Mouse (Mus musculus): ENCODE measurements at regions not wholly inside any gene's neighbourhood (a gene's known extent, or its start where the extent isn't known, plus 50 kb on each side); places are given as distances from the start of the nearest gene placed in this dataset.

DNA sequence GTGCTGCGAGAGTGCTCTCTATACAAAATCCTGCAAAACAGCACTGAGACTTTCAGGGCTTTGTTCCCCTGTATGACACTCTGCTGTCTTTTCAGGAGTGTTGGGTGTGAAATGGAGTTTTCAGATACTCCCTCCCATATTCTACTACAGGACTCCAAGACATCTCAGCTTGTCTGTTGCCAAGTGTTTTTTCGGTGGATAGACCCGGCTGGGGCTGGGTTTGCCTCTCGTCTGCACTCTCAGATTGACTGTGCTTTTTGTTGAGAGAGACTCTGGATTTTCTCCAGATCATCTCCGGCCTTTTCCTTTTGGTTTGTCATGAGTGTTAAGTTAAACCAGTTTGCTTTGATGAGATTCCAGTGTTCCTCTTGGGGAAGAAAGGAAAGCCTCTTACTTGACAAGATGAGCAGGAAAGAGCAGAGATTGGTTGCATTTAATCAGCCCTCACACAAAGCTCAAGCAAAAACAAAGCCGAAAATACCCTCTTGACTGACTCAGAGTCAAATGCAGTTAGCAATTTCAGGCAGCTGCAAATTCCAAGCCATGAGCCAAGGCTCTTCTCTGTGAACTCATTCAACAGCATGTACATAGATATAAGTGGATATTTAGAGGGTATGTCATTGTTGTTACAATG is 219.3 kb upstream of the Veph1 start:
- DNase-seq: no peak

- DNase-seq: no peak
Observed at GRCm38 (mm10) chr3:66514587-66514986, 217.9 kb upstream of the Veph1 start.

DNA sequence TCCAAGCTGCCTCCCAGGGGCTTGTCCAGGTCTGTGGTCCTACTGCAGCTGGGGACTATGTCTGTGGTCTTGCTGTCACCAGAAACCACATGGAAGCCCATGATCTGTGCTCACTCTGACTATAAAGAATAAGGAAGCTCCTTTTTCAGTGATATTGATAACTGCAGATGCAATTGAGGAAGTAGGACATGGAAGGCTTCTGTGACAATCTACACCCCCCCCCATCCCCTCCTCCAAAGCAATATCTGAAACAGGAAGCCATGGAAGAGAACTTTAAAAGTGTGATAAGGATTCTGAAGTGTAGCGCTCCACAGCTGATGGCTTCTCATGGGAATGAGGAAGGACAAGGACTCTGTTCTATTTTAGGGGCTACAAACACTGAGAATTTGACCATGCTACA is 215.8 kb upstream of the Veph1 start:
- DNase-seq: no peak

DNA sequence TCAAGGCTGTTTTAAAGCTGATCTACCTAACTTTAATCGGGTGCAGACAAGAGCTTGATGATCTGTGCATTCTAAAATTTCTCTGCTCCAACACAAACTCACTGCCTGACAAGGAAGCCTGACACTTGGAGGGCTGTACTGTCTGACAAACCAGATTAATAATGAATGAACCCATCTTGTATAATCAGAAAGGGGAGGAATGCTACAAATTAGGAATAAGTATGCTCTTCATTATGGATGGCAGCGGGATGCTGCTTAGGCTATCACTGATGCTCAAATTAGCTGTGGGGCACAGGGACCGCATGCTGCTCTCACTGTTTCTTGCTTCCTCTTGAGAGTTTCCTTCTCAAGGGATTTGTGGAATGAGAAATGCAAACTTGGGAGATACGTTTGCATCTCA is 213.8 kb upstream of the Veph1 start:
- no peak for DNase-seq

- no peak for DNase-seq
Observed at GRCm38 (mm10) chr3:66506125-66506524, 209.5 kb upstream of the Veph1 start.

DNA sequence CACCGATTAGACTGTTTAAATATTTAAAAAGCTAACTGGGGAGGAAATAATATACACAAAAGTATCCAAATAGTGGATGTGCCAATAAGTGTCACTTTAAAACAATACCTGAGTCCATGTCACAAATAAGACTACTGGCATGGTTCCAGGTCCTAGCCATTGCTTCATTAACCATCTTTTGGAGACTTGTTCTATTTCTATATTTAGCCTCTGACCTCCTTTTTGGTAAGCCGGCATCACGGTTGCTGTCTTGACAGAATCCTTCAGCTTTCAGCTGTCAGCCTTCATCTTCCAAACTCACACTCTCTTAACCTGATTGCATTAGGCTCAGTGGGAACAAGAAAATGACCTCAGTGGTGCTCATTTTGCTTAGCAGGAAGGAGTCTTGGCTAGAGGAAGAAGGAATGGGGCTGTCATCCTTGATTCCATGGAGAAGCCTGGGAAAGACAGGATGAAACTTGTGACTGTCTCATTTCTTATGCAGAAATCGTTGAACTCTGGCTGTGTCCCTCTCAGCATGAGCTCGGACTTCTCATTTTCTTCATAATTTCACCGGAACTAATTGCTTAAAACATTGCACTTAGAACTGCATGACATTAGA is 208.9 kb upstream of the Veph1 start:
- DNase-seq: no peak

- DNase-seq: no peak
Observed at GRCm38 (mm10) chr3:66504717-66505116, 208.1 kb upstream of the Veph1 start.

DNA sequence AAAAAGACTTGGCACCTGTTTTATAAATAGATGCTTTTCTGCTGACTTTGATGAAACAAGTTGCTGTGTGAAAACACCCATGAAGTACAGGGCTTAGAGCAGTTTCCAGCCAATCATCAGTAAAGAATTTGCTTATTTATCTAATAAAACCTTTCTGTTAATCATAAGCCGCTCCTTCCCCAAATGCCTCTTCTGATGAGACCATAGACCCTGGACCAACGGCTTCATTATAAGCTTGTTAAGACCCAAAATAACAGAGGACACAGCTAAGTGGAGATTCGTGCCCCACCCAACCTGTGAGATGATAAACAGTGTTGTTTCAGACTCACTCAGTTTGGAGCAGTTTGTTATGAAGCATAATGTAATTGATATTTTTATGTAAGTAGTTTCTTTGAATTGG is 207.0 kb upstream of the Veph1 start:
- no peak for DNase-seq

GRCm38 (mm10) chr3:66501865-66502264 is 205.2 kb upstream of the Veph1 start:
- no peak for DNase-seq

- no peak for DNase-seq
Observed at GRCm38 (mm10) chr3:66494442-66495113, 197.9 kb upstream of the Veph1 start.

DNA sequence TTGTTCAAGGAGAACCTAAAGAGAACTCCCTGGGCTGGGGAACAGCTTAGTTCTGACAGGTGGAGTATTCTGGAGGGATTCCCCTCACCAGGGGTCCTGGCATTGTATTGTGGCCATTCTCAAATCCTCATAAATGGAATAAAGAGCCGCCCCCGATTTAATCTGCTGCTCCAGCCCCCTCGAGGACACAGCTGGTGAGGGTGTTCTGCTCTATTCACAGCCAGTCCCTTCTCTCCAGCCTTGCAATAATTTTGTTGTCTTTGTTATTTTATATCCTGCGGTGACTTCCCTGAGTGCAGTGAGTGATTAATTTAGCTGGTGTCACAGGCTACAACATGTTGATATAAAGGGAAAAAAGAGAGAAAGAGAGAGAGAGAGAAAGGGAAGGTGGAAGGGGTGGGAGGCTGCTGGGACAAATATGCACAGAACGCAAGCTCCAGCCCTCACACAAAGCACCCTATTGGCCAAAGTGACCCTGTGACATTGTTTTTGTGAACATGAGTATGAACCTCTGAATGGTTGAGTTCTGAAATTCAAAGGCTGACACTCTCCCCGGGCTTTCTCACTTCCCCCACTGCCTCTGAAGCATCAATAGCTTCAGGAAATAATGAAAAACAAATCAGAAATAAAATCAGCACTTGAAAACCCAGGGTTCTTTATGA is 194.2 kb upstream of the Veph1 start:
- no peak for DNase-seq

GRCm38 (mm10) chr3:66488724-66489123 is 192.1 kb upstream of the Veph1 start:
- DNase-seq: no peak

DNA sequence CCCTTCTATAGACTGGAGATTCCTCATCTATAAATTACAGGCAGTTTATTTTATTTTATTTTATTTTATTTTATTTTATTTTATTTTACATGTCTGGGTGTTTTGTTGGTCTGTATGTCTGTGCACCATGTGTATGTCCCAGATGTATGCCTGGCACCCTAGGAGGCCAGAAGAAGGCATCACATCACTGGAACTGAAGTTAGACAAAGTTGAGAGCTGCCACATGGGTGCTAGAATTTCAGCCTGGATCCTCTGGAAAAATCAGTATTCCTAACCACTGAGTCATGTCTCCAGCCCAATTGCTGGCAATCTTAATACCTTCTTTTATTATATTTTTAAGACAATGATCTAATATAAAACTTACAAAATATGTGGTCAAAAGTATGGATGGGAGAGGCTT is 190.0 kb upstream of the Veph1 start:
- no peak for DNase-seq

GRCm38 (mm10) chr3:66486184-66486583 is 189.5 kb upstream of the Veph1 start:
- DNase-seq: no peak

- no peak for DNase-seq
Observed at GRCm38 (mm10) chr3:66480718-66481117, 184.1 kb upstream of the Veph1 start.

DNA sequence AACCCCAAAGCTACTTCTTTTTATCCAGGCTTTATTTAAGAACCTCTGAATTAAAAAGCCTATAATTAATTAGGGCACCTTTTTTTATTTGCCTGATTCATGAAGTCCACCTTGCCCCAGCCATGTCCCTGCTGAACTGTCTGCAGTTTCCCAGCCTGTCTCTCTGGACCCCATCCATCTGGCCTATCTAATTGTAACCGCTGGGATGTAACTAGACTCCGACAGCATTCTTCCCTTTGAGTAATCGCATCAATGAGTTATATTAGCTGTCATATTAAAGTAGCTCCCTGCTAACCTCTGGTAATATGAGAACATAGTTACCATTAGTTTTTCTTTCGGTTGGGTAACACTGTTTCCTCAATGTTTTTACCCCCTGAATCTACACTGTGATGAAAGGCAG is 182.6 kb upstream of the Veph1 start:
- peak; percentile 21 to 44 for DNase-seq

DNA sequence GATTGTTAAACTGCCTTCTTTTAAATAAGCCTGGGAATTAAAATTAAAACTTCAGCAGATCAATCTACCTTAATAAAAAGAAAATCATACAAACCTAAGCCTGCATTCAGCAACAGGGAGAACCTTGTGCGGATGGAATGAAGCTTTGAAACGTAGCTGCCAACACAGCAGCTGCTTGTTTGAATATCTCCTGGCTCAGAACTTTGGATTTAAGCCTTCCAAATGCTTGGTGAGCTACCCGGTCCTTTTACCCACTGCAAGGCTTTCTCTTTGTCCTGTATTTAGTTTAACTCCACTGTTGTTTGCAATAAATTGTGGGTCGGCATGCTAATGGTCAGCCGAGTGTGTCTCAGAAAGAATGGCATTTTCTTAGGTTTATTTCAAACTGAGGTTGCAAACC is 169.7 kb upstream of the Veph1 start:
- DNase-seq: no peak

DNA sequence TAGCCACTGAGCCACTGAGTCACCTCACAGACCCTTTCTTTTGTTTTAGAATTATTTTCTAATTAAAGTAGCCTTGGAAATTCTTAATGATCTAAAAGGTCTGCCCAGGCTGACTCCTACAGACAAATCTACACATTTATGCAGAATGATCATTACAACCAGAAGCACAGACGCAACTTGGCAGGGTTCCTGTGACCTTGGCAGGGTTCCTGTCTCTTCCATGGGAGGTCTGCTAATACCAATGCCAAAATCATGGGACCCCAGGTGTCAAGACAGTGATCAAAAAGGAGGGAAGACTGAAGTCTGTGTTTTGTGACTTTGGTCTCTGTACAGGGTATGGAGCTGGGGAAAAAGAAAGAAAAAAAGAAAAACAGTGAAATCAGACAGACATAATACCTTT is 168.7 kb upstream of the Veph1 start:
- DNase-seq: no peak

DNA sequence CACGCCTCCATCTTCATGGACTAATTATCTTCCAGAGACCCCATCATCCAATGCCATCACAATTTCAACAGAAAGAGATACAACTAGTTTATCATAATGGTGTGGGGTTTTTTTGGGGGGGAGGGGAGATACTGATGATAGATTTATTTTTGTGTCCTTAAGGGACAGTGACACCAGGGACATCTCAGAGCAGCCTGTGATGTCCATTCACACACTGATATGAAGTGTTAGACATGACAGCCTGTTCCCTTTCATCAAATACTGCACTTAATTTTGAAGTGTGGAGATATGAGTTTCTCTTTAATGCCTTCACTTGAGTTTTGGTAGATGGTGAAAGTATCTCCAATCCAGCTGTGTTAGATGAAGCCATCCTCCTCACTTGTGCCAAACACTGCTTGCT is 165.7 kb upstream of the Veph1 start:
- DNase-seq: no peak

GRCm38 (mm10) chr3:66446274-66447159 is 149.9 kb upstream of the Veph1 start:
- DNase-seq: no peak

GRCm38 (mm10) chr3:66433216-66433615 is 136.6 kb upstream of the Veph1 start:
- no peak for DNase-seq

DNA sequence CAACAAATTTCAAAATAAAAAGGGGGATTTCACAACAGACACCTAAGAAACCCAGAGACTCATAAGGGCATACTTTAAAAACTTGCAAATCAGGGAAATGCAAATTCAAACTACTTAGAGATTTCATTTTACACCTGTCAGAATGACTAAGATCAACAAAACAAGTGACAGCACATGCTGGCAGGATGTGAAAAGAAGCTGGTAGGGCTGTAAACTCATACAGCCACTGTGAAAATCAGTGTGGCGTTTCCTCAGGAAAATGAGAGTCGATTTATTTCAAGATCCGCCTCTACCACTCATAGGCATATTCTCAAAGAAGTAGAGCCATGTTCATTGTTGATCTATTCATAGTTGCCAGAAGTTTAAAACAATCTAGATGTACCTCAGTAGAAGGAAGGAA is 133.6 kb upstream of the Veph1 start:
- no peak for DNase-seq
